Mouse (Mus musculus) spleen, embryonic (tissue): Measurements from ENCODE around the gene Zfp119b.
"Not testable (repeated sequence)": the region's sequence is repeated elsewhere in the genome, so short reads cannot be mapped to it uniquely, and the experiment has no call there.

ENCODE experiments used
- CTCF ChIA-PET: fragments of 350-600 bp; sonication (Branson Sonifier 250); formaldehyde crosslinking; loops from one replicate; lab custom pipeline; 2022; lab: Charles Lee

Gene Zfp119b

DNA sequence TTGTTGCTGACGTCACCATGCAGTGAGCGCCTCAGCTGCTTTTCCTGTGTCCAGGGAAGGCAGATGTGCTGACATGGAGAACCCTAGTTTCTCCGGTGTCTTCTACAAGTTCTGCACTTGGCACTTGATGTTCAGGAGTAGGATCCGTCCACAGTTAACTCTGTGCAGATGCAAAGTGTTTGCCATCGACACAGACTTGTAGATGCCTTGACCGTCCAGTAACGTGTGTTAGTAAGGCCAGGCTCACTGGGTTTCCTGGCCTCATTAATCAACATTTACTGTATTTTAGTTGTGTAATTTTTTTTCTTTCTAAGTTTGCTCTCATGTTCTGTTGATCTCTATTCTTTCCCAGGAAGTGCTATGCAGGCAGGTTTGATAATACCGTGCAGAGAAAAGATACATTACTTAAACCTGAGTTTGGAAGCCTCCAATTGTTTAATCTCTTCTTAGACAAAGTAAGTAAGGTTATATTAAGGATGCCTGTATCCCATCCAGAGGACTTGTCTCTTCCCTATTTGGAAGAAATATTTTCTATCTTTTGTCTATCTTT is 56.8 kb downstream of the Zfp119b start:
- CTCF ChIA-PET, result not testable (repeated sequence)
